Comparison of ENCODE assay signal across 8 mouse cellular contexts in genomic region chrX:163760617-163761434, GRCm38 (mm10). TPM values are rescaled to one million over a fixed set of nuclear protein-coding genes. Genes with fewer than 3 reads are reported as not detected.
DNase-seq lines count a peak whose midpoint lies in the region; ATAC-seq and TF ChIP-seq lines count a peak whose summit lies in the region.

TSS of gene Rnf138rt1 (minus strand) at chrX:163761329.

- H3K36me3 ChIP-seq in forebrain, embryonic 13.5 days (ENCODE audit: poor library complexity, severe bottlenecking) = no peaks in the 10 kb centered on the region
- no peaks in the 10 kb centered on the region for H3K36me3 ChIP-seq in hindbrain, postnatal 0 days (ENCODE audit: insufficient read depth, low read length)
- no peaks in the 10 kb centered on the region for H3K36me3 ChIP-seq in limb, embryonic 13.5 days

- peak within 1 kb of the TSS; percentile 42 for H3K4me3 ChIP-seq in forebrain, embryonic 13.5 days
- H3K4me3 ChIP-seq in hindbrain, postnatal 0 days (ENCODE audit: low read length) = peak within 1 kb of the TSS; percentile 38
- peak within 1 kb of the TSS; percentile 41 for H3K4me3 ChIP-seq in limb, embryonic 13.5 days

- H3K27ac ChIP-seq in forebrain, embryonic 13.5 days = no peak within 1 kb of the TSS
- H3K27ac ChIP-seq in hindbrain, postnatal 0 days = peak within 1 kb of the TSS; percentile 36; the same call in 1 of the 2 replicates
- H3K27ac ChIP-seq in limb, embryonic 13.5 days = no peak within 1 kb of the TSS

- ATAC-seq in cerebellum, adult (ENCODE audit: insufficient number of reproducible peaks, low FRiP score, low TSS enrichment) = peak; percentile 93
- peak; percentile 87 for ATAC-seq in forebrain, embryonic 13.5 days
- peak; percentile 93 for ATAC-seq in hindbrain, postnatal 0 days
- ATAC-seq in limb, embryonic 13.5 days (ENCODE audit: low FRiP score, low read depth) = peak; percentile 67; the same call in 1 of the 2 replicates
- ATAC-seq in erythroid progenitor cell, adult 5-6 weeks (replicated peaks; ENCODE audit: low FRiP score, poor library complexity, severe bottlenecking) = no peak

- H3K27me3 ChIP-seq in forebrain, embryonic 13.5 days = peaks cover 20% of the 10 kb centered on the region; the same call in 1 of the 2 replicates
- no peaks in the 10 kb centered on the region for H3K27me3 ChIP-seq in hindbrain, postnatal 0 days (ENCODE audit: insufficient read depth, low read length)
- peaks cover 49% of the 10 kb centered on the region for H3K27me3 ChIP-seq in limb, embryonic 13.5 days

- no peaks in the 10 kb centered on the region for H3K4me1 ChIP-seq in forebrain, embryonic 13.5 days
- H3K4me1 ChIP-seq in hindbrain, postnatal 0 days (ENCODE audit: insufficient read depth, low read length) = no peaks in the 10 kb centered on the region
- H3K4me1 ChIP-seq in limb, embryonic 13.5 days = no peaks in the 10 kb centered on the region

- no peaks in the 10 kb centered on the region for H3K9me3 ChIP-seq in forebrain, embryonic 13.5 days (replicated peaks)
- no peaks in the 10 kb centered on the region for H3K9me3 ChIP-seq in hindbrain, postnatal 0 days (ENCODE audit: low read length)
- no peaks in the 10 kb centered on the region for H3K9me3 ChIP-seq in limb, embryonic 13.5 days

- H3K4me2 ChIP-seq in forebrain, embryonic 13.5 days = peak within 1 kb of the TSS; percentile 67
- peak within 1 kb of the TSS; percentile 61 for H3K4me2 ChIP-seq in hindbrain, postnatal 0 days (ENCODE audit: low read depth, low read length)
- H3K4me2 ChIP-seq in limb, embryonic 13.5 days (replicated peaks) = peak within 1 kb of the TSS; percentile 70

- DNase-seq in heart, adult 18-20 months = peak; percentile 3 to 5
- DNase-seq in heart, adult 8-10 months (ENCODE audit: low spot score) = no peak
- DNase-seq in hindbrain, postnatal 0 days (ENCODE audit: low spot score) = peak; percentile 73
- DNase-seq in neural tube, embryonic 10.5 days (ENCODE audit: extremely low spot score, low spot score) = peak; percentile 29

- WGBS in forebrain, embryonic 13.5 days = 18% methylated on average over 39 of the region's 42 CpGs
- 34% methylated on average over 42 of the region's 42 CpGs for WGBS in hindbrain, postnatal 0 days
- WGBS in limb, embryonic 13.5 days = 20% methylated on average over 42 of the region's 42 CpGs

- H3K9ac ChIP-seq in forebrain, embryonic 13.5 days = peak within 1 kb of the TSS; percentile 46
- H3K9ac ChIP-seq in hindbrain, postnatal 0 days (replicated peaks; ENCODE audit: low read length) = no peak within 1 kb of the TSS; the same call in 1 of the 2 replicates
- 0 out of 2 replicates have a peak within 1 kb of the TSS, but pooled peaks have one; percentile 31 for H3K9ac ChIP-seq in limb, embryonic 13.5 days

- TF ChIP-seq CTCF in hindbrain, postnatal 0 days (IDR thresholded peaks at IDR 0.05; ENCODE audit: low read depth) = no peak

RNA-seq across cellular contexts. Expression of gene Rnf138rt1, which starts in this region (rescaled TPM):
- not detected for total RNA-seq in heart, adult 18-20 months (2021)
- not detected for total RNA-seq in heart, adult 8-10 months (2022)
- polyA plus RNA-seq in forebrain, embryonic 13.5 days (2015; fragmentation: Nextera tagmentation; extraction: Ambion mirVana) = 1.3 and 2.3 TPM in 2 replicates
- total RNA-seq in hindbrain, postnatal 0 days (2014; rRNA removed) = 4.0 and 4.9 TPM in 2 replicates
- polyA plus RNA-seq in hindbrain, postnatal 0 days (2015; fragmentation: Nextera tagmentation; extraction: Ambion mirVana) = 6.4 and 6.8 TPM in 2 replicates
- 0.17 and 0.47 TPM in 2 replicates for polyA plus RNA-seq in limb, embryonic 13.5 days (2015; fragmentation: Nextera tagmentation; extraction: Ambion mirVana)
- not detected in 2 replicates for total RNA-seq in erythroid progenitor cell, adult 5-6 weeks (2015; ENCODE audit: low replicate concordance)
- not detected in 2 replicates for total RNA-seq in erythroid progenitor cell, adult 5-6 weeks (2017; ENCODE audit: low replicate concordance)

Comparison
In these comparisons a context has a peak if more than half of its experiments do, and no peak if none do; other contexts are left out.
1. Peak in DNase-seq in heart, adult 18-20 months; RNA of the gene not detected or under 1 TPM.
2. Peak in ATAC-seq, H3K4me3 ChIP-seq, H3K9ac ChIP-seq and H3K4me2 ChIP-seq in limb, embryonic 13.5 days; RNA of the gene not detected or under 1 TPM.